Mouse (Mus musculus): ENCODE results near the gene Abhd16a. TPM values are rescaled to one million over a fixed set of nuclear protein-coding genes. Genes with fewer than 3 reads are reported as not detected.

Gene Abhd16a
- polyA plus RNA-seq (2014; fragmentation: Illumina TruSeq; extraction: RNeasy Lipid Tissue Mini Kit (QIAGEN cat#74804)), result 3.5 TPM

GRCm38 (mm10) chr17:35088825-35089644, at the start of gene Abhd16a:
Gene Abhd16a, plus strand, starts transcription at chr17:35089263.

GRCm38 (mm10) chr17:35046681-35047455, 42.2 kb upstream of the Abhd16a start, which contains the start of gene Msh5:
Gene Msh5, minus strand, starts transcription at chr17:35046745.

GRCm38 (mm10) chr17:35049561-35050016, 39.5 kb upstream of the Abhd16a start, which contains the start of gene Clic1:
Gene Clic1, plus strand, starts transcription at chr17:35049966.

GRCm38 (mm10) chr17:35058911-35059892, 29.9 kb upstream of the Abhd16a start, which contains the start of gene Ddah2:
Gene Ddah2, plus strand, starts transcription at chr17:35059035.

GRCm38 (mm10) chr17:35064951-35065947, 23.8 kb upstream of the Abhd16a start, which contains the start of gene Ly6g6c:
Gene Ly6g6c, plus strand, starts transcription at chr17:35065388.

GRCm38 (mm10) chr17:35066084-35066483, 23.0 kb upstream of the Abhd16a start, which contains the start of gene Mpig6b:
Gene Mpig6b, minus strand, starts transcription at chr17:35066184.

GRCm38 (mm10) chr17:35076507-35077176, 12.4 kb upstream of the Abhd16a start, which contains the start of gene Ly6g6e:
Gene Ly6g6e, plus strand, starts transcription at chr17:35076902.

GRCm38 (mm10) chr17:35077786-35078233, 11.3 kb upstream of the Abhd16a start, which contains the start of gene Ly6g6d:
Gene Ly6g6d, minus strand, starts transcription at chr17:35078065.

GRCm38 (mm10) chr17:35085208-35085865, 3.7 kb upstream of the Abhd16a start, which contains the start of gene Ly6g6f:
Gene Ly6g6f, minus strand, starts transcription at chr17:35085610.

GRCm38 (mm10) chr17:35108097-35108496, 19.0 kb downstream of the Abhd16a start, which contains the start of gene Ly6g5c:
Gene Ly6g5c, plus strand, starts transcription at chr17:35108279.

GRCm38 (mm10) chr17:35115046-35116019, 26.3 kb downstream of the Abhd16a start, which contains the start of gene Ly6g5b:
Gene Ly6g5b, minus strand, starts transcription at chr17:35115428.

GRCm38 (mm10) chr17:35121143-35121799, 32.2 kb downstream of the Abhd16a start, which contains the start of gene Gpank1:
Gene Gpank1, plus strand, starts transcription at chr17:35121455.

GRCm38 (mm10) chr17:35121871-35122303, 32.8 kb downstream of the Abhd16a start, which contains the start of gene Csnk2b:
Gene Csnk2b, minus strand, starts transcription at chr17:35122053.

GRCm38 (mm10) chr17:35126206-35126611, 37.1 kb downstream of the Abhd16a start, which contains the start of gene D17H6S53E:
Gene D17H6S53E, plus strand, starts transcription at chr17:35126373.

GRCm38 (mm10) chr17:35131500-35132173, 42.6 kb downstream of the Abhd16a start, which contains the start of gene Apom:
Gene Apom, minus strand, starts transcription at chr17:35132050.

Data from ovary, adult 10 weeks (tissue).